Mouse (Mus musculus): ENCODE measurements around the gene Plet1. TPM values are rescaled to one million over a fixed set of nuclear protein-coding genes. Genes with fewer than 3 reads are reported as not detected.

The Plet1 gene
- total and polyA plus RNA-seq, 3 experiments: 0.08 TPM; not detected in 2

GRCm38 (mm10) chr9:50490836-50491235, 3.5 kb upstream of the Plet1 start:
- Histone ChIP-seq H3K4me1 (ENCODE audit: insufficient read depth, low read depth, low read length) (peaks cover 3% of the 10 kb centered on the region), H3K4me3 (ENCODE audit: low read depth, low read length) (no peak overlapping the region), H3K27me3 (ENCODE audit: insufficient read depth, low read length) (peaks cover 11% of the 10 kb centered on the region), H3K9me3 (replicated peaks) (no peaks in the 10 kb centered on the region), H3K36me3 (replicated peaks) (no peaks in the 10 kb centered on the region)
- TF ChIP-seq CTCF (IDR thresholded peaks at IDR 0.05; ENCODE audit: low read depth, low read length) (no peak), GATA2 (IDR thresholded peaks at IDR 0.05; ENCODE audit: borderline replicate concordance, low read depth, low read length) (no peak), GATA1 (IDR thresholded peaks at IDR 0.05; ENCODE audit: borderline replicate concordance, low read length) (no peak), TAL1 (conservative IDR thresholded peaks at IDR 0.05; ENCODE audit: low read depth, low read length) (no peak), POLR2AphosphoS5 (IDR thresholded peaks at IDR 0.05; ENCODE audit: insufficient replicate concordance, low read depth, low read length) (no peak)
- ATAC-seq (ENCODE audit: extremely low read depth, insufficient number of reproducible peaks, low FRiP score, poor library complexity, severe bottlenecking): peak; percentile 28
- no peak for DNase-seq (ENCODE audit: low spot score)

GRCm38 (mm10) chr9:50491531-50492045, 2.7 kb upstream of the Plet1 start:
- Histone ChIP-seq H3K9me3 (replicated peaks) (no peaks in the 10 kb centered on the region), H3K27me3 (ENCODE audit: insufficient read depth, low read length) (peaks cover 12% of the 10 kb centered on the region), H3K36me3 (replicated peaks) (no peaks in the 10 kb centered on the region), H3K4me1 (ENCODE audit: insufficient read depth, low read depth, low read length) (peaks cover 3% of the 10 kb centered on the region), H3K4me3 (ENCODE audit: low read depth, low read length) (no peak overlapping the region)
- ATAC-seq (ENCODE audit: extremely low read depth, insufficient number of reproducible peaks, low FRiP score, poor library complexity, severe bottlenecking): no peak
- no peak for DNase-seq (ENCODE audit: low spot score)
- TF ChIP-seq GATA1 (IDR thresholded peaks at IDR 0.05; ENCODE audit: borderline replicate concordance, low read length): no peak
- no peak for TF ChIP-seq GATA2 (IDR thresholded peaks at IDR 0.05; ENCODE audit: borderline replicate concordance, low read depth, low read length)
- no peak for TF ChIP-seq CTCF (IDR thresholded peaks at IDR 0.05; ENCODE audit: low read depth, low read length)
- TF ChIP-seq POLR2AphosphoS5 (IDR thresholded peaks at IDR 0.05; ENCODE audit: insufficient replicate concordance, low read depth, low read length): no peak
- no peak for TF ChIP-seq TAL1 (conservative IDR thresholded peaks at IDR 0.05; ENCODE audit: low read depth, low read length)

GRCm38 (mm10) chr9:50493777-50494176, 548 bp upstream of the Plet1 start:
- DNase-seq (ENCODE audit: low spot score) (no peak), ATAC-seq (ENCODE audit: extremely low read depth, insufficient number of reproducible peaks, low FRiP score, poor library complexity, severe bottlenecking) (no peak)
- Histone ChIP-seq H3K4me3 (ENCODE audit: low read depth, low read length) (no peak overlapping the region), H3K9me3 (replicated peaks) (no peaks in the 10 kb centered on the region), H3K4me1 (ENCODE audit: insufficient read depth, low read depth, low read length) (peaks cover 3% of the 10 kb centered on the region), H3K36me3 (replicated peaks) (no peaks in the 10 kb centered on the region), H3K27me3 (ENCODE audit: insufficient read depth, low read length) (peaks cover 14% of the 10 kb centered on the region)
- no peak for TF ChIP-seq POLR2AphosphoS5 (IDR thresholded peaks at IDR 0.05; ENCODE audit: insufficient replicate concordance, low read depth, low read length)

GRCm38 (mm10) chr9:50495405-50496150, 1.3 kb downstream of the Plet1 start:
- H3K4me1 ChIP-seq (ENCODE audit: insufficient read depth, low read depth, low read length): peaks cover 6% of the 10 kb centered on the region
- TF ChIP-seq GATA2 (IDR thresholded peaks at IDR 0.05; ENCODE audit: borderline replicate concordance, low read depth, low read length) (no peak), POLR2AphosphoS5 (IDR thresholded peaks at IDR 0.05; ENCODE audit: insufficient replicate concordance, low read depth, low read length) (no peak), GATA1 (IDR thresholded peaks at IDR 0.05; ENCODE audit: borderline replicate concordance, low read length) (no peak), CTCF (IDR thresholded peaks at IDR 0.05; ENCODE audit: low read depth, low read length) (no peak), TAL1 (conservative IDR thresholded peaks at IDR 0.05; ENCODE audit: low read depth, low read length) (no peak)
- H3K4me3 ChIP-seq (ENCODE audit: low read depth, low read length): no peak overlapping the region
- peaks cover 22% of the 10 kb centered on the region for H3K27me3 ChIP-seq (ENCODE audit: insufficient read depth, low read length)
- DNase-seq (ENCODE audit: low spot score) (no peak), ATAC-seq (ENCODE audit: extremely low read depth, insufficient number of reproducible peaks, low FRiP score, poor library complexity, severe bottlenecking) (no peak)
- H3K9me3 ChIP-seq (replicated peaks): no peaks in the 10 kb centered on the region
- H3K36me3 ChIP-seq (replicated peaks): no peaks in the 10 kb centered on the region

- TF ChIP-seq POLR2AphosphoS5 (IDR thresholded peaks at IDR 0.05; ENCODE audit: insufficient replicate concordance, low read depth, low read length) (no peak), CTCF (IDR thresholded peaks at IDR 0.05; ENCODE audit: low read depth, low read length) (no peak), GATA1 (IDR thresholded peaks at IDR 0.05; ENCODE audit: borderline replicate concordance, low read length) (no peak), GATA2 (IDR thresholded peaks at IDR 0.05; ENCODE audit: borderline replicate concordance, low read depth, low read length) (no peak), TAL1 (conservative IDR thresholded peaks at IDR 0.05; ENCODE audit: low read depth, low read length) (no peak)
- no peak overlapping the region for H3K4me3 ChIP-seq (ENCODE audit: low read depth, low read length)
- no peaks in the 10 kb centered on the region for H3K9me3 ChIP-seq (replicated peaks)
- ATAC-seq (ENCODE audit: extremely low read depth, insufficient number of reproducible peaks, low FRiP score, poor library complexity, severe bottlenecking) (no peak), DNase-seq (ENCODE audit: low spot score) (no peak)
- peaks cover 22% of the 10 kb centered on the region for H3K27me3 ChIP-seq (ENCODE audit: insufficient read depth, low read length)
- no peaks in the 10 kb centered on the region for H3K36me3 ChIP-seq (replicated peaks)
- H3K4me1 ChIP-seq (ENCODE audit: insufficient read depth, low read depth, low read length): peaks cover 6% of the 10 kb centered on the region; the same call in 1 of the 2 replicates
Measured at GRCm38 (mm10) chr9:50496151-50496505, 1.8 kb downstream of the Plet1 start.

- Histone ChIP-seq H3K4me1 (ENCODE audit: insufficient read depth, low read depth, low read length) (peaks cover 7% of the 10 kb centered on the region; the same call in 1 of the 2 replicates), H3K4me3 (ENCODE audit: low read depth, low read length) (no peak overlapping the region), H3K36me3 (replicated peaks) (no peaks in the 10 kb centered on the region), H3K9me3 (replicated peaks) (no peaks in the 10 kb centered on the region), H3K27me3 (ENCODE audit: insufficient read depth, low read length) (peaks cover 22% of the 10 kb centered on the region)
- DNase-seq (ENCODE audit: low spot score) (no peak), ATAC-seq (ENCODE audit: extremely low read depth, insufficient number of reproducible peaks, low FRiP score, poor library complexity, severe bottlenecking) (no peak)
- no peak for TF ChIP-seq POLR2AphosphoS5 (IDR thresholded peaks at IDR 0.05; ENCODE audit: insufficient replicate concordance, low read depth, low read length)
- no peak for TF ChIP-seq GATA1 (IDR thresholded peaks at IDR 0.05; ENCODE audit: borderline replicate concordance, low read length)
- TF ChIP-seq CTCF (IDR thresholded peaks at IDR 0.05; ENCODE audit: low read depth, low read length): no peak
- TF ChIP-seq TAL1 (conservative IDR thresholded peaks at IDR 0.05; ENCODE audit: low read depth, low read length): no peak
- TF ChIP-seq GATA2 (IDR thresholded peaks at IDR 0.05; ENCODE audit: borderline replicate concordance, low read depth, low read length): no peak
Measured at GRCm38 (mm10) chr9:50496546-50496945, 2.2 kb downstream of the Plet1 start.
